Mouse (Mus musculus): Measurements from ENCODE around the gene Fkbp6.
"Not testable (repeated sequence)": the region's sequence is repeated elsewhere in the genome, so short reads cannot be mapped to it uniquely, and the experiment has no call there.

Fkbp6 gene

DNA sequence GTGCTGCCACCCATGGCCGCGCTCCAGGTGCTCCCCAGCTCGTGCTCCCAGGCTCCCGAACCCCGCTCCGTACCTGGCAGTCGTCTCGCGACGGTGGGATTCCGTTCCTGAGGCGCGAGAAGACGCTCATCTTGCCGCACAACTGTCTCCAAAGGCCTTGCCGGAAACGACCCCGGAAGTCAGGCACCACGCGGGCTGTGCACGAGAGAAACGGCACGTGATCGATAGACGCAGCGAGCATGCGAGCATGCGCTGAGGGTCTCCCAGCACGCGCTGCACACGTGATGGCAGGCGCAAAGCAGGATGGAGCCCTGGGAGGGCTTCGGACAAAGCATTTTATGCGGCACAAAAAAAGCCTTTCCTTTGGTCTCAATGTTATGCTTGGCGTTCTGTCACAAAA, at the start of gene Fkbp6:
Gene Fkbp6, minus strand, starts transcription at position 183 of the 400 bp plus-strand sequence.
- no peak for DNase-seq (ENCODE audit: low read depth in 2 of 2, low spot score in 2 of 2)

DNA sequence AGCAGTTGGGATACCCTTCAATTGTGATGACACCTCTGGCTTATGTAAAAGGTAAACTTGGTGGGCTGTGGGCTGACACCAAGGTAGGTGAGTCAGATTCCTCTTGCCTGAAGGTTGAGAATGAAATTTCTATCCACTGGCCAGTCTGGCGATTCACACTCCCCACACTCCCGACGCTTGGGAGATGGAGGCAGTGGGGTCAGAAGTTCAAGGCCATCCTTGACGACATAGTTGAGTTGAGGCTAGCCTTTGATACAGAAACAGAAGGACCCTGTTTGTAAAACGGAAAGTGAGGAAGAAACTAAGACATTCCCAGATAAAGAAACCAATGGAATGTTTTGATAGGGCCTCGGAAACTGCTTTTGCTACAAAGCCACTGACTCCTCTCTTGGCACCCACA, 49.5 kb upstream of the Fkbp6 start:
- DNase-seq (ENCODE audit: low read depth in 2 of 2, low spot score in 2 of 2): no peak

DNA sequence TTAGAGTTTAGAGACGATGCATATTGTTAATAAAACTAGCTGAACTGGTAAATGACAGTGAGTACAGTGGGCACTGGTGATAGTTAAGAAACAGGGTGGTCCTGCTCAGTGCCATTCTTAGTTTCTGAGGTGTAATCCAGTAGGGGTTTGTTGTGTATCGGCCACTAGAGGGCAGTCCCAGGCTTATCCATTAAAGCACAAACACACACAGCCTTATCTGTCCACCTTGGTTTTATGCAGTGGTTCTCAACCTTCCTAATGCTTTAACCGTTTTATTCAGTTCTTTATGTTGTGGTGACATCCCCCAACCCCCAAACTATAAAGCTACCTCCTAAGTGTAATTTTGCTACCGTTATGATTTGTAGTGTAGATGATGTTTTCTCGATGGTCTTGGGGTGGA, 46.0 kb upstream of the Fkbp6 start:
- DNase-seq (ENCODE audit: low read depth in 2 of 2, low spot score in 2 of 2): peak in 1 of 2 experiments; percentile 35

DNA sequence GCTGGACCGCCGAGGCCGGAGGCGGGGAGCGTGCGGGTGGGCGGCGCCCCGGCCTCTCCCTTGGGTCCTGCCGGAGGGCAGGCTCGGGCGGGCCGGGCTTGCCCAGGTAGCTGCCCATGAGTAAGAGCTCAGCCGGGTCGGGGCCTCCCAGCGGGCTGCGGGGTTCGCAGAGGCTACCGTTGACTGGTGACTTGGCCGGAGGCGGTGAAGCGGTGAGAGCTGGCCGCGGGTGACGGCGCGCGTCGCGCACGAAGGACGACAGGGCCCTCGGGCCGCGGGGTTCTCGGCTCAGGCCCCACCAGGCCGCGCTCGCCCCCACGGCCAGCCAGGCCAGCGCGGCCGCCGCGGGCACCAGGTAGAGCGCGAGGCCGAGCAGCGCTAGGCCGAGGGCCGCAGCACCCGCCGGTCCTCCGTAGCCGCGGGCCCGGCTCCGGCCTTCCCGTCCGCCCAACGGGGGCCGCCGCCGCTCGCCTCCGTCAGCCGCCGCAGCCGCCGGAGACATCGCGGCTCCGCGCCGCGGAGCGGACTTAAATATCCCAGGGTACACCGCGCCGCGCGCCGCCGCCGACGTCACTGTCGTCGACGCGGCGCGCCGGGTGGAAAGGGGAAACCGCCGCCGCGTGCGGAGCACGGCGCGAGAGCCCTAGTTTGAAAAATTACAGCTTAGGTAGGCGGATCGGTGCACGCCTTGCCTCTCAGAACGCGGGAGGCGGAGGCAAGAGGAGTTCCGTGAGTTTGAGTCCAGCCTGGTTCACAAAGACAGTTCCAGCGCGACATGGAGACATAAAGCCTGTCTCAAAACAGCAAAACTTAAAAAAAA, 44.4 kb upstream of the Fkbp6 start, which contains the start of gene Pom121:
Gene Pom121, minus strand, starts transcription at position 543 of the 820 bp plus-strand sequence.
- DNase-seq (ENCODE audit: low read depth in 2 of 2, low spot score in 2 of 2): peak; percentile 73

DNA sequence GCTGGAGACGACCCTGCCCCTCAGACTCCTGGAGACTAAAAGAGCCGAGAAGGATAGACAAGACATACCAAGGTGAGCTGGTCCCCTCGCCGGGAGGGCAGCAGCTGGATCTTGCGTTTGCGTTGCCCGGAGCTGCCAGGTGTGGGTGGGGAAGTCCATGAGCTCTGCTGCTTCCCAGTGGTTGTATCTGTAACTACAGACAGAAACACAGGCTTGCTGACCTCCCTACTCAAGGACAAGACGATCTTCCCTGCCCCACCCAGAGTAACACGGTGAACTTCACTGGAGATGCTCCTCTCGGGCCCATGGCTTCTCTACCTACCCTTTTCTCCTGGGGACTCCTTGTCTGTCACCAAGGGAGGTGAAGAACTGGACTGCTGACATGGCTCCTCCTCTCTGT, 33.9 kb upstream of the Fkbp6 start:
- no peak for DNase-seq (ENCODE audit: low read depth in 2 of 2, low spot score in 2 of 2)

DNA sequence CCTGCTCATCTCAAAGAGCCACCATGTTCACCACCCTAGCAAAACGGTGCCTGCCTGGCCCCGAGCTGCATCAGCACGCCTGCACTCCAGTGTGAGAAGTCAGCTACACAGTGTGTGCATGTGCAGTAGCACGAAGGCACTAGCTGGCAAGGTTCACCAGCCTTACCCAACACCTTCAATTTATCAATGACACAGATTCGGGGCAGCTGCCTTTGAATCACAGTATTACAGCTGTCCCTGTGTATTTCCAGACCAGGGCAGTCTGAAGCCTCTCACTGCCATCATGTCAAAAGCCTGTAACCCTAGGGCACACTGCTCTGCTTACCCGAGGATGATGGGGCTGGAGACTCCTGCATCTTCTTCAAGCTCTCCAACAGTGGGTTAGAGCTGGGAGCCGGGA, 32.9 kb upstream of the Fkbp6 start:
- no peak for DNase-seq (ENCODE audit: low read depth in 2 of 2, low spot score in 2 of 2)

DNA sequence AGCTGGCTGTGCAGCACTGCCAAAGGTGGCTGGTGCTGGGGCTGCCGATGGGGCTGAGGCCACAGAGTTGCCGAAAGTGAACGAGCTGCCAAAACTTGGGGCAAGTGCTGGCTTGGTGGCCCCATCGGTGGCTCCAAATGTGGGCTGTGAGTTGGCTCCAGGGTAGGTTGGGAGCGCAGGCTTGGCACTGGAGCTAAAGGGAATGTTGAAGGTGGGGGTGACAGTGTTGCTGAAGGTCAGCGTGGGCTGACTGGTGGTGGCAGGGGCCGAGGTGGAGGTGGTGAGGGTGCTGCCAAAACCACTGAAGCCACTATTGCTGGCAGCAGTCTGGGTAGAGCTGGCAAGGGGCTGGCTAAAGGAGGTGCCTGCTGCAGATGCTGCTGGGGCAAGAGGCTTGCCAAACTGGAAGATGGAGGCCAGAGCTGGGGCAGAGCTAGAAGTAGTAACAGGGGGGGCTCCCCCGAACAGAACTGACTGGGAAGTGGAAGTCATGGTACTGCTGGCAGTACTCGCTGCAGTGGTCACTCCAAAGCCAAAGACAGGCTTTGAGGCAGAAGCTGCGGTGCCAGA, 31.6 kb upstream of the Fkbp6 start:
- no peak for DNase-seq (ENCODE audit: low read depth in 2 of 2, low spot score in 2 of 2)

DNA sequence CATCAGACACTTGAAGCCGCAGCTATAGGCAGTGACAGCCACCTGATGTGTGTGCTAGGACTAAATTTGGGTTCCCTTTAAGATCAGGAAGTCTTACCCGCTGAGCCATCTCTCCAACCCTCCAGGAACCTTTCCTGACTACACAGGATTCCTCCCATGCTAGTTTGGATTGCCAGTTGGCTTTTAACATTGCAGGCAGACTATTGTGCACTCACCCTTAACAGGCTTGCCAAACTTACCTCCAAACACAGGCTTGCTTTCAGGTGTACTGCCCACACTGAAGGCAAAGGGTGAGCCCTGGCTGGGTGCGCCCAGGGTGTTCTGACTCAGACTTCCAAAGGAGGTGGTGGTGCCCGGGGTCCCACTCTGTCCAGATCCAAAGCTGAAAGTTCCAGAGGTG, 30.8 kb upstream of the Fkbp6 start:
- no peak for DNase-seq (ENCODE audit: low read depth in 2 of 2, low spot score in 2 of 2)

DNA sequence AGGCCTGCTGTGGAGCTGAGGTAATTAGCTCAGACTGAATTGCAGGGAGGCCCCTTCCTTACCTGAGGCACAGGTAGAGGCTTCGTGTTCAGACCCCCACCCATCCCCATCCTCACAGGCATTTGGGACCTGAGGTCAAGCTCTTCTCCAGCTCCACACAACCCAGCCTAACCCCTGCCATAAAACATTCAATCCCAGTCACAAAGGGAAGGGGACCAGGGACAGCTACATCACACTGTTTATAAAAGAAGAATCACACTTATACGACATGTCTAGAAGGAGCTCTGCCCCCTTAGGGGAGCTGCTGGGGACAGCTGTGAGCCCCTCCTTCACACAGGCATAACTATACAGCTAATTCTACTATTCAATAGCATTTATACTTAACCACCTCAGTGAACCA, 26.5 kb upstream of the Fkbp6 start:
- DNase-seq (ENCODE audit: low read depth in 2 of 2, low spot score in 2 of 2): no peak

DNA sequence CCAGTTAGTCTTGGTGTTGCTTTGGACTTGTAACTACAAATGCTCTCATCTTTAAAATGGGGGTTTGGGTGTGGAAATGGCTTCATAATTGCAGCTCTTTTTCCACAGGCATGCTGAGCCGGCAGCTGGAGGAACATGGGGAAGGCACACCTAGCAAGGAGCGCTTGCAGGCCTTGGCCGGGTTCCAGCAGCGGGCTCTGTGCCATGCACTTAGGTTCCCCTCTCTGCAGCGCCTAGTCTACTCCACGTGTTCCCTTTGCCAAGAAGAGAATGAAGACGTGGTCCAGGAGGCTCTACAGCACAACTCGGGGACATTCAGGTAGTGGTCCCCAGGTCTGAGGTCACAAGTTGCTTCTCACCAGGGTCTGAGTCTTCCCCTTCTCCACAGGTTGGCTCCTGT, 25.3 kb upstream of the Fkbp6 start:
- DNase-seq (ENCODE audit: low read depth in 2 of 2, low spot score in 2 of 2): no peak

DNA sequence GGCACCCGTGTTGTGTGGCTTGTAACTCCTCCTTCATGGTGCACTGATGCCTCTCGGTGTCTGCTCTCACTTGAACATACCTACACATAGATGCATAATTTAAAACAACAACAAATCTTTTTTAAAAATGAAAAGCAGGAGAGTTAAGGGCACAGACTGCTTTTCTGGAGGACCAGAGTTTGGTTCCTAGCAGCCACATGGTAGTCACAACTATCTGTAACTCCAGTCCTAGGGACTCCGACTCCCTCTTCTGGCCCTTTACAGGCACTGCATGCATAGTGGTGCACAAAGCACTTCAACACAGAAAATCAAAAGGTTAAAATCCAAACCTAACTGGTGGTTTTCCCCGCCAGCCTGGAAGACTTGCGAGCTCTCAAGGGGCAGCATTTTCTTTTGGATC, 23.8 kb upstream of the Fkbp6 start:
- DNase-seq (ENCODE audit: low read depth in 2 of 2, low spot score in 2 of 2): no peak

DNA sequence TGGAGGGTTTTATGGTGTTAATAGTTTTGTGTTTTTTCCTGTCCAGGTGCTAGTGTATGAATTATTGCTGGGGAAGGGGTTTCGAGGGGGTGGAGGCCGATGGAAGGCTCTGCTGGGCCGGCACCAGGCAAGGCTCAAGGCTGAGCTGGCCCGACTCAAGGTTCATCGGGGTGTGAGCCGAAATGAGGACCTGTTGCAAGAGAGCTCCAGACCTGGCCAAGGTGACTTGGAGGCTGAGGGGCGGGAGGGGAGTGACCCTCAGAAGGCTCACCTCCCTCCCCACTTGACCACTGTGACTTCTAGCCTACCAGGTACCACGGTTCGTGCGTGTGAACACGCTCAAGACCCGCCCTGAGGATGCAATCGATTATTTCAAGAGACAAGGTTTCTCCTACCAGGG, 21.4 kb upstream of the Fkbp6 start:
- DNase-seq (ENCODE audit: low read depth in 2 of 2, low spot score in 2 of 2): no peak

DNA sequence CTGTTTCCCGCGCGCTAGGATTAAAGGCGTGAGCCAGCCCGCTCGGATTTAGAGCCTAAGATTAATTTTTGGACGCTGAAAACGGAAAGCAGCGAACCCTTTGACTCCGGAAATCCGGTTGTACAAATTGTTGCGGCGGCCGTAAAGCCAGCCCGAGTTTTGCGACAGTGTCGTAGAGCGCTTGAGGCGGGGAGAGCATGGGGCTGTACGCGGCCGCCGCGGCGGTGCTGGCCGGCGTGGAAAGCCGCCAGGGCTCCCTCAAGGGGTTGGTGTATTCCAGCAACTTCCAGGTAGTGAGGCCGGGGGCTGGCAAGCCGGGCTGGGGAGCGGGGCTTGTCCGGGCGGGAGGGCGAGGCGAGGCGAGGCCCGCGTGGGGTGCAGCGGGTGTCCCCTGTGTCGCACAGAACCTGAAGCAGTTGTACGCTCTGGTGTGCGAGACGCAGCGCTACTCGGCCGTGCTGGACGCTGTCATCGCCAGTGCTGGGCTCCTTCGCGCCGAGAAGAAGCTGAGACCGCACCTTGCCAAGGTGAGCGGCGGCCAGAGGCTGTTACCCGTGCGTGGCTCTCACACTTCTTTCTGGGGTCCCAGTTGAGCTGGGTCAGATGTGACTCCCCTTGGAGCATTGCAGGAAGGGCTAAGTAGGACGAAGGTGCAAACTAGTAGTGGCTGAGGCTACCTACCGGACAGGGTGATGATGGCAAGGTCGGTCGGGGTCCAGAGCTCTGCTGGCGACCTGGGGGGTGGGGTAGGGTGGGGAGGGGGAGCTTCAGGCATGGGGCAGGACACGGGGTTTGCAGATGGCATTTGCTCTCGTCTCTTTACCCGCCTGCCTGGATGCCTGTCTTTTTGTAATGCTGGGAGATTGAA, 20.2 kb upstream of the Fkbp6 start, which contains the start of gene Nsun5:
Gene Nsun5, plus strand, starts transcription at position 167 of the 868 bp plus-strand sequence.
- DNase-seq (ENCODE audit: low read depth in 2 of 2, low spot score in 2 of 2): peak; percentile 86 to 96

DNA sequence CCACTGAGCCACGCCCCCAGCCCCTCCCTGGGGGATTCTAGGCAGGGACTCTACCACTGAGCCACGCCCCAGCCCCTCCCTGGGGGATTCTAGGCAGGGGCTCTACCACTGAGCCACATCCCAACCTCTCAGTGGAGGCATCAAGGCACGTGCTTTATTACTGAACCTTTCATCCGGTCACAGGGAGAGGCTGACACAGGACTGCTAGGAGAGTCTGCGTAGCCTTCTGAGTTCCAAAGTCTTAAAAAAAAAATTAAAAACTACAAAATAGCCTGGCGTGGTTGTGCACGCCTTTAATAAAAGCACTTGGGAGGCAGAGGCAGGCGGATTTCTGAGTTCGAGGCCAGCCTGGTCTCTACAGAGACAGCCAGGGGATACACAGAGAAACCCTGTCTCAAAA, 19.4 kb upstream of the Fkbp6 start:
- DNase-seq (ENCODE audit: low read depth in 2 of 2, low spot score in 2 of 2): not testable (repeated sequence)

DNA sequence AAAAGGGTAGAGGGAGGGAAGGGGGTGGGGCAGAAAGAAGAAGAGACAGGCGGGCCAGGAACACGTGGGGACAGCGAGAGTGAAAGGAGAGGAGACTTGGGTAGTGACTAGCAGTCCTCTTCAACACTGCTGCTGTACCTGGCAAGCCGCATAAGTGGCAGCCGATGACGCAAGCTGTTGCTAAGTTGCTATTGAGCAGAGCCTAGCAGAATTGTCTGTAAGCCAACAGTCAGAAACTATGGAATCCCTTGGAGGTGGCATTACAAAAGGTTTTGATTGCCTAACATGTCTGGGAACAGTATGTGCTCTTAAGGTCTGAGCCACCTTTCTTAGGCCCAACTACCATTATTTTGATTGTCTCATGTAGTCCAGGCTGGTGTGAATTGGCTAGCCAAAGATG, 18.5 kb upstream of the Fkbp6 start:
- DNase-seq (ENCODE audit: low read depth in 2 of 2, low spot score in 2 of 2): no peak

DNA sequence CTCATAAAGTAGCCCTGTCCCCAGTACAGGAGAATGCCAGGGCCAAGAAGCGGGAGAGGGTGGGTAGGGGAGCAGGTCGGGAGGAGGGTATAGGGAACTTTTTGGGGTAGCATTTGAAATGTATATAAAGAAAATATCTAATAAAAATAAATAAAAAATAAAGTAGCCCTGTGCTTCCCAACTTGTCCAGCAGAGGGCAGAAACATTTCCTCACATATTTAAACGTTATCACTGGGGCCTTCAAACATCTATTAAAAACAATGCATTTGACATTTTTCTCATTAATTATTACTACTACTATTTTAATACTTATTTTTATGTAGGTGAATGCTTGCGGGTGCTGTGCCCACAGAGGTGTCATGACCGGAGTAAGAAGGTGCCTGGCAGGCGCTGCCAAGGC, 18.0 kb upstream of the Fkbp6 start:
- no peak for DNase-seq (ENCODE audit: low read depth in 2 of 2, low spot score in 2 of 2)

DNA sequence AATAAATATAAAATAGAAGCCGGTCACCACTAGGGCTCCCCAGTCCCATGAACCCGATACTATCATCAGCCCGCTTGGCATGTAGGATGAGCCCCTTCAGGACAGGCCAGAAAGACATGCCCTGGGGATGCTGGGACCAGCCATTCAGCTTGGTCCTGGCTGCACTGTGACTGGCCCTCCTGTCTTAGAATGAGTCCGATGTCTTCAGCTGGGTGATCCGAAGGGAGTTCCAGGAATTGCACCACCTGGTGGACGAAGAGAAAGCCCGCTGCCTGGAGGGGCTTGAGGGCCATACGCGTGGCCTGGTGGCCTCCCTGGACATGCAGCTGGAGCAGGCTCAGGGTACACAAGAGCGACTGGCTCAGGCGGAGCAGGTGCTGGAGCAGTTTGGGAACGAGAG, 13.7 kb upstream of the Fkbp6 start:
- DNase-seq (ENCODE audit: low read depth in 2 of 2, low spot score in 2 of 2): no peak

DNA sequence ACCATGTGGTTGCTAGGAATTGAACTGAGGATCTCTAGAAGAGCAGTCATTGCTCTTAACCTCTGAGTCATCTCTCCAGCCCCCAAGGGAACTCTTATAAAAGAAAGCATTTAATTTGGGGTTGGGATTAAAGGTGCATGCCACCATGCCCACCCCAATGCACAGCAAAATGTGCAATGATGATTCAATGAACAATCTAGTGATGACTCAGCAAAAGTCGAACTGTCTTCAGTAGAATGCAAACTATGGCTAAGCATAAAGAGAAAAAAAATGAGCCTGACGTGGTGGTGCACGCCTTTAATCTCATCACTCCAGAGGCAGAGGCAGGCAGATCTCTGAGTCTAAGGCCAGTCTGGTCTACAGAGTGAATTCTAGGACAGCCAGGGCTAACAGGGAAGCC, 12.7 kb upstream of the Fkbp6 start:
- DNase-seq (ENCODE audit: low read depth in 2 of 2, low spot score in 2 of 2): no peak

DNA sequence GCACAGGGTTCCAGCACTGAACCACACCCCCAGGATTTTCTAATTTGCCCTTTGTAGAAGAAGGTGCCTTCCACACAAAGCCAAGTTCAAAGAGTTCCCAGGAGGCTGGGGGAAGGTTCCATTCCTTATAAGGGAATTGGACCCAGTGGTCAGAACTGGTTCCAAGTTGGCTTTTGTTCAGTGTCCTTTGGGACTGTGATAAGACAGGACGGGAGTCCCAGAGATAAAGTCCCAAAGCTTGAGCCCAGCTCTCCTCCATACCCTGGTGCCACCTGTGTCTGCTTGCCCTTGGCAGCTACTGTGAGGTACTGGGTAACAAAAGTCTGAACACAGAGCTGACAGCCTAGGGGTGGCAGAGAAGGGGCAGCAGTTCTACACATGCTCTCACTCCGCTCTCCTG, 9.9 kb upstream of the Fkbp6 start:
- no peak for DNase-seq (ENCODE audit: low read depth in 2 of 2, low spot score in 2 of 2)

DNA sequence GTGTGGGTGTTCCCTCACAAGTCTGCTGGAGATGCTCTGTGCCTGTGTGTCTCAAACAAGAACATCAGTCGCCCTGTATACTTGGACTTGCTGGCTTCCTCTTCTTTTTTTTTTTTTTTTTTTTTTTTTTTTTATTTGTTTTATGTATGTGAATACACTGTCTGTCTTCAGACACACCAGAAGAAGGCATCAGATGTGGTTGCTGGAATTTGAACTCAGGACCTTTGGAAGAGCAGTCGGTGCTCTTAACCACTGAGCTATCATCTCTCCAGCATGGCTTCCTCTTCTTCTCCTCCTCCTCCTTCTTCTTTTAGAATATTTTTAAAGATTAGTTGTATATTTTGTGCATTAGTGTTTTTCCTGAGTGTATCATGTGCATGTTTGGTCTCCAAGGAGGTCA, 7.7 kb upstream of the Fkbp6 start:
- DNase-seq (ENCODE audit: low read depth in 2 of 2, low spot score in 2 of 2): peak; percentile 41 to 47

DNA sequence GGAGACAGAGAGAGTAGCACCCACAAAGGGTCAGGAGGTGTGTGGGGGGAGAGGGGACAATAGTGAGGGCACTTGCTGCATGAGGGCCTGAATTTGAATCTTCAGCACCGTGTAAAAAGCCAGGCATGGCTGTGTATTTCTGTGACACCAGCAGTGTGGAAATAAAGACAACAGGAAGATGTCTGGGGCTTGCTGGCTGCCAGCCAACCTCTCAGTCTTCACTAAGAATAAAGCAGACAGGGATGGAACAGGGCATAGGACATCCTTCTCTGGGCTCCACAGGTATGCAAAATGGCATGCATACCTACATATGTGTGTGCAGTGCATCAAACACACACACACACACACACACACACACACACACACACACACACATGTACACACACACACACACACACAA, 6.2 kb upstream of the Fkbp6 start:
- no peak for DNase-seq (ENCODE audit: low read depth in 2 of 2, low spot score in 2 of 2)

DNA sequence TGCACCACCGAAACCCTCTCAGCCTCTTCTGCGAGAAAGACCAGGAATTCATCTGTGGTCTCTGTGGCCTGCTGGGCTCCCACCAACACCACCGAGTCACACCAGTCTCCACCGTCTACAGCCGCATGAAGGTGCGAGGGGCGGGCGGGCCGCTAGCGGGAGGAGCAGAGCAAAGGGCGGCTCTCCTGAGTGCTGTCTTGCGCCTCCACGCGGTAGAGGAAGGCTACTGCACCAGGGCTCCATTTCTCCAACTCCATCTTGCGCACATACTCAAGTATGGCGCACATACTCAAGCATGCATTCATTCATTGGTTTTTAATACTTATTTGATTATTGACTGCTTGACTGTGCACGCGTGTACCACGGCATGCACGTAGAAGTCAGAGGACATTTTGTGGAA, 3.7 kb upstream of the Fkbp6 start:
- DNase-seq (ENCODE audit: low read depth in 2 of 2, low spot score in 2 of 2): no peak

Data from CD8-positive naive resting alpha-beta T cell, adult 2 months (primary cell).